Mouse (Mus musculus): ENCODE data around the gene Fam171a1. TPM values are rescaled to one million over a fixed set of nuclear protein-coding genes. Genes with fewer than 3 reads are reported as not detected.

Fam171a1 gene
- polyA plus RNA-seq (2021; fragmentation: Nextera tagmentation) = 13.8 and 16.8 TPM in 2 replicates
- long read RNA-seq, experiment 1, full-length matches to known transcripts = 23 of 86 reads
- long read RNA-seq, experiment 1, partial matches to known transcripts = 58 of 86 reads
- long read RNA-seq, experiment 1, other reads (novel, unspliced or antisense) = 5 of 86 reads
- long read RNA-seq, experiment 2, full-length matches to known transcripts = 1 of 16 reads
- long read RNA-seq, experiment 2, partial matches to known transcripts = 15 of 16 reads
- long read RNA-seq, experiment 2, other reads (novel, unspliced or antisense) = 0 of 16 reads

GRCm38 (mm10) chr2:3113866-3114265 is at the start of gene Fam171a1:
Gene Fam171a1, plus strand, starts transcription at chr2:3114224.

Other genes starting within 250 kb of the Fam171a1 start
- gene Nmt2, start 170.0 kb downstream of the Fam171a1 start, polyA plus RNA-seq (2021; fragmentation: Nextera tagmentation) = 90.1 and 160 TPM in 2 replicates
- 13.9 and 14.6 TPM in 2 replicates for gene Rpp38, start 218.4 kb downstream of the Fam171a1 start, polyA plus RNA-seq (2021; fragmentation: Nextera tagmentation)
- 1.3 and 2.3 TPM in 2 replicates for gene Acbd7, start 221.9 kb downstream of the Fam171a1 start, polyA plus RNA-seq (2021; fragmentation: Nextera tagmentation)